Mouse (Mus musculus) CH12.LX (cell line): ENCODE results near the gene 4930402H24Rik.

ENCODE experiments used
- CTCF ChIP-seq, 2 experiments: IDR thresholded peaks in 1 of 2; conservative IDR thresholded peaks in 1 of 2; 2 replicates each; pipeline ENCODE4 v1.5.1; 2011 to 2012; ENCODE audit warnings: low read depth in 2 of 2, low read length in 2 of 2, improper control_type of control experiment in 1 of 2, inconsistent platforms in 1 of 2, mild to moderate bottlenecking in 1 of 2, moderate library complexity in 1 of 2
- JUND ChIP-seq: conservative IDR thresholded peaks from 2 replicates; pipeline ENCODE4 v1.6.1; 2011; ENCODE audit warnings: low read depth, low read length, improper control_type of control experiment
- MAZ ChIP-seq: IDR thresholded peaks from 2 replicates; pipeline ENCODE4 v1.6.1; 2012; ENCODE audit warnings: low read depth, mild to moderate bottlenecking, inconsistent platforms, low read length, improper control_type of control experiment, moderate library complexity
- POLR2A ChIP-seq: IDR thresholded peaks from 2 replicates; pipeline ENCODE4 v1.6.1; 2011; ENCODE audit warnings: low read depth, mild to moderate bottlenecking, improper control_type of control experiment, low read length
- ZC3H11A ChIP-seq: IDR thresholded peaks from 2 replicates; pipeline ENCODE4 v1.6.1; 2012; ENCODE audit warnings: low read depth, mild to moderate bottlenecking, inconsistent platforms, low read length, improper control_type of control experiment
- ZKSCAN1 ChIP-seq: IDR thresholded peaks from 2 replicates; pipeline ENCODE4 v1.6.1; 2012; ENCODE audit warnings: low read depth, inconsistent platforms, low read length, improper control_type of control experiment, borderline replicate concordance

GRCm38 (mm10) chr2:130760876-130761275 lies 145.3 kb downstream of the 4930402H24Rik start:
- TF ChIP-seq CTCF (conservative IDR thresholded peaks at IDR 0.05 in 1 of 2, IDR thresholded peaks at IDR 0.05 in 1 of 2; ENCODE audit: low read depth in 2 of 2, low read length in 2 of 2) (no peak), POLR2A (no peak), MAZ (no peak), JUND (no peak), ZKSCAN1 (no peak), ZC3H11A (no peak)
